Mouse (Mus musculus): ENCODE data around the gene Foxl2. TPM values are rescaled to one million over a fixed set of nuclear protein-coding genes. Genes with fewer than 3 reads are reported as not detected.

Foxl2 gene
- polyA plus RNA-seq, 1 experiment from 2014 or later, result not detected

- no peak overlapping the region for H3K4me3 ChIP-seq (ENCODE audit: low read depth, low read length)
- no peak overlapping the region for H3K4me2 ChIP-seq (ENCODE audit: low read depth, low read length)
- no peaks in the 10 kb centered on the region for H3K27me3 ChIP-seq (ENCODE audit: control insufficient read depth, insufficient read depth, low read depth, low read length)
- ATAC-seq (ENCODE audit: low read depth), result no peak
- H3K9me3 ChIP-seq (replicated peaks; ENCODE audit: control insufficient read depth, low read length), result no peaks in the 10 kb centered on the region
- H3K9ac ChIP-seq (ENCODE audit: low read depth, low read length), result no peak overlapping the region
- H3K27ac ChIP-seq (ENCODE audit: low read length), result no peak overlapping the region
- WGBS (ENCODE audit: insufficient replicate concordance), result 61% methylated on average over 6 of the region's 6 CpGs
- H3K36me3 ChIP-seq (ENCODE audit: control insufficient read depth, insufficient read depth), result no peaks in the 10 kb centered on the region
- no peaks in the 10 kb centered on the region for H3K4me1 ChIP-seq (ENCODE audit: control insufficient read depth, low read depth, low read length)
Measured at GRCm38 (mm10) chr9:99001326-99001725, 46.2 kb downstream of the Foxl2 start.

Other genes starting within 250 kb of the Foxl2 start
- gene Prr23a1, start 112.8 kb upstream of the Foxl2 start, polyA plus RNA-seq (2015; fragmentation: Nextera tagmentation; extraction: Ambion mirVana), result not detected in 2 replicates
- gene Prr23a2, start 98.8 kb upstream of the Foxl2 start, polyA plus RNA-seq (2015; fragmentation: Nextera tagmentation; extraction: Ambion mirVana), result not detected in 2 replicates
- gene Prr23a3, start 90.5 kb upstream of the Foxl2 start, polyA plus RNA-seq (2015; fragmentation: Nextera tagmentation; extraction: Ambion mirVana), result not detected in 2 replicates
- not detected in 2 replicates for gene 7420426K07Rik, start 52.2 kb upstream of the Foxl2 start, polyA plus RNA-seq (2015; fragmentation: Nextera tagmentation; extraction: Ambion mirVana)
- 8.0 and 10.3 TPM in 2 replicates for gene Faim, start 31.1 kb downstream of the Foxl2 start, polyA plus RNA-seq (2015; fragmentation: Nextera tagmentation; extraction: Ambion mirVana)
- 0.15 TPM in 1 of 2 replicates, not detected in the other for gene Gm1123, start 80.4 kb downstream of the Foxl2 start, polyA plus RNA-seq (2015; fragmentation: Nextera tagmentation; extraction: Ambion mirVana)
- 1.7 and 1.8 TPM in 2 replicates for gene Pik3cb, start 185.3 kb downstream of the Foxl2 start, polyA plus RNA-seq (2015; fragmentation: Nextera tagmentation; extraction: Ambion mirVana)

Data from liver, embryonic 16.5 days (tissue).